Comparison of ENCODE assay signal across 23 mouse cellular contexts in genomic region chr8:71964051-71964450, GRCm38 (mm10). TPM values are rescaled to one million over a fixed set of nuclear protein-coding genes. Genes with fewer than 3 reads are reported as not detected.
"Had no signal": no experiment of that assay in that cellular context is flagged by ENCODE, and none has a peak within 500 bp of the region (broad histone marks: within the 10 kb centered on the region; RNA-seq: fewer than 3 reads in every experiment).

No protein-coding gene starts in this region.

- DNase-seq: kidney, postnatal 14 days; kidney, postnatal 4 days; left cerebral cortex, postnatal 4 days; liver, postnatal 0 days; lung, embryonic 14.5 days; right cerebral cortex, adult 18-20 months; right cerebral cortex, postnatal 14 days; right cerebral cortex, postnatal 4 days; thymus, adult 18-20 months; thymus, postnatal 36 days had no signal

- H3K4me1 ChIP-seq: limb, embryonic 12.5 days; limb, embryonic 15.5 days; midbrain, embryonic 13.5 days had no signal

- ATAC-seq: liver, postnatal 0 days; lung, postnatal 0 days; midbrain, embryonic 13.5 days had no signal

- H3K27me3 ChIP-seq: limb, embryonic 12.5 days; limb, embryonic 15.5 days; midbrain, embryonic 13.5 days had no signal

- H3K4me2 ChIP-seq: limb, embryonic 12.5 days; limb, embryonic 15.5 days; liver, embryonic 11.5 days; lung, embryonic 14.5 days; midbrain, embryonic 13.5 days had no signal

- H3K9ac ChIP-seq: limb, embryonic 12.5 days; limb, embryonic 15.5 days; liver, embryonic 14.5 days; liver, postnatal 0 days; lung, embryonic 14.5 days; midbrain, embryonic 13.5 days had no signal

- H3K27ac ChIP-seq: limb, embryonic 12.5 days; limb, embryonic 15.5 days; liver, embryonic 14.5 days; macrophage; midbrain, embryonic 13.5 days; stomach, postnatal 0 days had no signal

- H3K9me3 ChIP-seq: limb, embryonic 15.5 days had no signal

- H3K4me3 ChIP-seq: limb, embryonic 12.5 days; limb, embryonic 15.5 days; midbrain, embryonic 13.5 days had no signal

RNA-seq across cellular contexts. Expression of gene Cyp4f18, which starts 45.4 kb away (rescaled TPM):
- total RNA-seq: layer of hippocampus, adult 18-20 months; layer of hippocampus, postnatal 14 days; left cerebral cortex, adult 8-10 months; left cerebral cortex, postnatal 14 days; midbrain, postnatal 0 days had no signal
